Mouse (Mus musculus): ENCODE measurements at regions not wholly inside any gene's neighbourhood (a gene's known extent, or its start where the extent isn't known, plus 50 kb on each side); places are given as distances from the start of the nearest gene placed in this dataset.
"Not testable (repeated sequence)": the region's sequence is repeated elsewhere in the genome, so short reads cannot be mapped to it uniquely, and the experiment has no call there.

- no peak for DNase-seq
Observed at GRCm38 (mm10) chr2:162867516-162868029, 63.8 kb upstream of the Srsf6 start.

DNA sequence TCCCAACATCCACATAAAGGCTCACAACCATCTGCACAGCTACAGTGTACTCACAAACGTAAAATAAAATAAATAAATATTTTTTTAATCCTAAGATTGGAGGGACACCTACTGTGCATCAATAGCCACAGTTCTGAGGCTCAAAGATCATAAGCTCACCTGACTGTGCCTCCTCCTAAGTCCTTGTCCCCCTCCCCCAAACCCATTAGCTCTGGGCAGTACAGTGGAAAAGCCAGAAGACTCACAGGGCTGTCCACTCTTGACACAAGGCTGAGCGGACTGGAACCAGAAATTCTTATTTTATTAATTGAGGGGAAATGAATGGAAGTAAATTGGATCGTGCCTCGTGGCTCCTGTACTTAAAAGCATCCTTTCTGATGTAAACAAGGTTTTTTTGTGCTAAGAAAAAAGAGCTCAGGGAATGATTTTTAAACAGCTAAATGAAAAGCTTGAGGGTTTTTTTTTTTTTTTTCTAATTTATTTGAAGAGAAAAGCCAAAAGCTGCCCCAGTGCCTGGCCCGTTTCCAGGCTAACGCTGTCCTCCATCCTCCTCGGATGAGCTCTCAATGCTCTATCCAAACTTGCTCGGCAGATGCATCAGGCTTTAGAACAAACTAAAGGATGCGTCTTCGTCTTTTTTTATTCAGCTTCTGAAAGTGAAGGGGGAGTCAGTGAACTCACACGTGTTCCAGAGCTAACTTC, 64.6 kb upstream of the Srsf6 start:
- DNase-seq: no peak

- peak; percentile 21 for DNase-seq
Observed at GRCm38 (mm10) chr2:162864571-162864970, 66.8 kb upstream of the Srsf6 start.

DNA sequence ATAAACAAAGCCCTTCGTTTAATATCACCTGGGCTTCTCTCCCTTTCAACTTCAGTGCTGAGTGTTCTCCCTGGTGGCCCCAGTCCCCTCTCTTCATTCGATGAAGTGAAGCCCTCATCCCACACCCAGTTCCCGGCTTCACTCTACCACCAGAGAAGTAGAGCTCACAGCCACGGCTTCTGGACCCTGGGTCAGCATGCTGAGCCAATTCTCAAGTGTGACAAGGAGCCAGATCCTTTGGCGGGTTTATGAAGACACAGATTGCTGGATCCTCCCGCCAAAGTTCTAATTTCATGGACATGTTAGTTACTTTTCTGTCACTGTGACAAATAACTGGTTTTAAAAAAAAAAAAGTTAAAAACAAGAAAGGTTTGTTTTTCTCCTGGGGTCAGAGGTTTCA, 76.7 kb upstream of the Srsf6 start:
- no peak for DNase-seq

DNA sequence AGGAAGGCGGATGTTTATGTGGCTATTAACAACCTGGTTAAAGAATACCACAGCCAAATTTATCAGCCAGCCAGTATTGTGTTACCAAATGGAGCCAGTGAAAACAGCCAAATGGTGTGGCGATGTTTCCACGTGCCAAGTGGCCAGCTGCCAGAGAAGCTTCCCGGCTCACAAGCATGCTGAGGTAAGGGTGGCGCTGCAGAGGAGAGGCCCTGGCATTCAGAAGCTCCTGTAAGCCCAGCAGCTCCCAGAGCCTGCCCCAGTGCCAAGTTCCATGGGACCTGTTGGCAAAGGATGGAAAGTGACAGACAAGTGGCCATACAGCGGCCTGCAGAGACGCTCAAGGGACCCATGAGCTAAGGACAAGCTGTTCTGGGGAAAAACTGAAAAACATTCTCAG, 77.8 kb upstream of the Srsf6 start:
- no peak for DNase-seq

- DNase-seq: not testable (repeated sequence)
Observed at GRCm38 (mm10) chr2:162841761-162842160, 89.6 kb upstream of the Srsf6 start.

DNA sequence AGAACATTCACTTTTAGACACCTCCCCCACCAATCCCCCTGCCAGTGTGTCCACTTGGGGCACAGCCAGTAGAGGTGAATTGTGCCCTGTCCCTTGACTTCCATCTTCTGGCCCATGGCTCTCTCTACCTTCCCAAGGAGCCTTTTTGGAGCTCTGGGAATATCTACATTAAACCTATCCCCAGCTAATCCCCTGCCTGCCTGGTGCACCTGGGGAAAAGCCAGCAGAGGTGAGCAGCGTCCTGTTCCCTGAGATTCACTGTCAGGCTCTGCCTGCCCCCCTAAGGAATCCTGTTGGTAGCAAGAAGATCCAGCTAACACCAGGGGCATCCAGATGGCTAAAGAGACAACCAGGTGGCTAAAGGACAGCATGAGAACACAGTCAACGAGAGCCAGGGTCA, 93.6 kb upstream of the Srsf6 start:
- DNase-seq: no peak

DNA sequence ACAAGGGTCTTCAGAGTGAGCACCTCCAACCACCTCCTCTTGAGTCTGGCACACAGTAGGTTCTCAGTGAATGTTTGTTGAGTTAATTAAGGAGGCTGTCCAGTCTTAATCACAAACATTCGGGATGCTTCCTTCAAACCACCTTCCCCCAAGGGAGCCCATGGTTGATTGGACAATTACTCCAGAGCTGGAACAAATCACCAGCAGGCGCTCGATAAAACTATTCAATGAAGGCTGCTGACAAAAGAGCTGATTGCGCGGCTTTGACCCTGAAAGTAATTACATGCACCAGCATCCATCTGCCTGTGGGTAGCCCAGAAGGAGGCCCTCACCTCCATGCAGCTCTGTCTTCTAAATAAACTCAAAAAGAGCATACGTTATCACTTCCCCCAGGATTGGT, 97.6 kb upstream of the Srsf6 start:
- DNase-seq: no peak

- peak; percentile 16 for DNase-seq
Observed at GRCm38 (mm10) chr2:162818787-162819186, 112.5 kb upstream of the Srsf6 start.

GRCm38 (mm10) chr2:162814205-162814604, 117.1 kb upstream of the Srsf6 start:
- DNase-seq: no peak

GRCm38 (mm10) chr2:162807747-162808146, 123.6 kb upstream of the Srsf6 start:
- no peak for DNase-seq

DNA sequence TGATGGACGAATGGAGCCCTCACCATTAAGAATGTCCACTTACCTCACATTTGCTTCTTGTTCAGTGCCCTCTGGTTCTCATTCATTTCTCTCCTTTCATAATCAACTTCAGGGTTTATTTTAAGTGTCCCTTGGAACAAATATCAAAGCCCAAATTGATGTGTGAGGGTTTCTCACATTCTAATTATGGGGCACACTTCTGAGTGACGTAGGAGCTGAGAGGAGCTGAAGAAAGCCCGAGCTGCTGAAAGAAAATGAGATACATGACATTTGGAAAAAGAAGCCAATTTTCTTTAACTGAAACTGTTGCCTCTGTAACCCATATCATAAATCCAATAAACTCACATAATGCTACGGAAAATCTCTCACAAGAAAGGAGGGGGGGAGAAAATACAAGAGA, 134.8 kb upstream of the Srsf6 start:
- DNase-seq: no peak

- no peak for DNase-seq
Observed at GRCm38 (mm10) chr2:162794285-162794684, 133.3 kb upstream of the Ptprt start.

- peak; percentile 43 for DNase-seq
Observed at GRCm38 (mm10) chr2:162791374-162792098, 130.6 kb upstream of the Ptprt start.

GRCm38 (mm10) chr2:162784176-162784813, 123.3 kb upstream of the Ptprt start:
- DNase-seq: no peak

GRCm38 (mm10) chr2:162781599-162781998, 120.7 kb upstream of the Ptprt start:
- DNase-seq: no peak

- no peak for DNase-seq
Observed at GRCm38 (mm10) chr2:162776542-162776941, 115.6 kb upstream of the Ptprt start.

GRCm38 (mm10) chr2:162772520-162772919, 111.6 kb upstream of the Ptprt start:
- DNase-seq: no peak

DNA sequence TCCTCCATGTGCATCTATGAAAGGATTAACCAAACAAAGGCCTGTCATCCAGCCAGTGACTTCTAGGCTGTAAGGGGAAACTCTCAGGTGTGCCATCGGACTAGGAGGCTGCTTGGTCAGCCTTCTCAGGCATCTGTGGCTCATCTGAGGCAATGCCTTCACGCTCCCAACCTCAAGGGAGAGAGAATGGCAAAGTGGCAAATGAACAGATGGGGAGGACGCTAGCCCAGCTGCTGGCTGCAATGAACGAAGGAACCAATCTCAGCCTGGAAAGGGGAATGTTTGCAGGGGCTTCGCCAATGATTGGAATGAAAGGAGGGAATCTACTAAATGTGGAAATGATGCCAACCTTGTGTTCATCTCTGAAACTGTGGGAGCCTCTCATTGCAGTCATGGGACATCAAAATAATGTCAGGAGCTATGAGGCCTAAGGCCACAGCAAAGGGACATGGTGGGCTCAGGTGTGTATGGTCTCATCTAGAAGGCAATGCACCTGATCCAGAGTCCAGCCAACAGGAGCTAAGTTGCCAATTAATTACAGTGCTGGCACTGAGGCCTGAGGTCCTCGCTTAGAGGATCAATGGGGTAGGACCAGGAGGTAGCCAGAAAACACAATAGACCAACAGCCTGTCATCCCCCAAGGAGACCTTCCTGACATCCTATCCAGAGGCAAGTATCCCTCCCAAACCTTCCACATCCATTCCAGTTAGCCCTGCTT, 108.9 kb upstream of the Ptprt start:
- DNase-seq: no peak

- no peak for DNase-seq
Observed at GRCm38 (mm10) chr2:162764059-162764458, 103.1 kb upstream of the Ptprt start.

GRCm38 (mm10) chr2:162740523-162740922, 79.6 kb upstream of the Ptprt start:
- no peak for DNase-seq

DNA sequence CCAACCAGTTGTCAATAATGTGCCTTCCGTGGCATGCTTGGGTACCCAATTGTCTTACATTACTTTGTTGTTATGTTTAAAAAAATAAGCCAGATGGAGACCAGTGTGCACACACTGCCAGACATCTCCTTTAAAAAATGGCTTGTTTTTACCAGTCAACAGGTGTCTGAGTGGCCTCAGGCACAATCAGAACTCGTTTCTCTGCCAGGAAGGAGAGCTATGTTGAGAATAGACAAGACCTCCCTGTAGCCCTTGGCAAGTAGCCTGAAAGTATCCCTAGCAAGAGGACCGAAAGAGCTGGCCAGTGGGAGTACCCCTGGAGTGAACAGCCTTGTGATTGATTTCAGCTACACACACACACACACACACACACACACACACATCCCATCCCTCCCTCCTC, 74.8 kb upstream of the Ptprt start:
- DNase-seq: no peak

- DNase-seq: no peak
Observed at GRCm38 (mm10) chr2:162734286-162734685, 73.3 kb upstream of the Ptprt start.

All from lung, postnatal 10 days (tissue).